Mouse (Mus musculus) embryo, embryonic 10 days (tissue): ENCODE measurements around the gene Gm11639.

Source experiments
- DNase-seq: peaks from one replicate; pipeline ENCODE4 v3.0.0-alpha.2; 2015; ENCODE audit warnings: low spot score

The Gm11639 gene

DNA sequence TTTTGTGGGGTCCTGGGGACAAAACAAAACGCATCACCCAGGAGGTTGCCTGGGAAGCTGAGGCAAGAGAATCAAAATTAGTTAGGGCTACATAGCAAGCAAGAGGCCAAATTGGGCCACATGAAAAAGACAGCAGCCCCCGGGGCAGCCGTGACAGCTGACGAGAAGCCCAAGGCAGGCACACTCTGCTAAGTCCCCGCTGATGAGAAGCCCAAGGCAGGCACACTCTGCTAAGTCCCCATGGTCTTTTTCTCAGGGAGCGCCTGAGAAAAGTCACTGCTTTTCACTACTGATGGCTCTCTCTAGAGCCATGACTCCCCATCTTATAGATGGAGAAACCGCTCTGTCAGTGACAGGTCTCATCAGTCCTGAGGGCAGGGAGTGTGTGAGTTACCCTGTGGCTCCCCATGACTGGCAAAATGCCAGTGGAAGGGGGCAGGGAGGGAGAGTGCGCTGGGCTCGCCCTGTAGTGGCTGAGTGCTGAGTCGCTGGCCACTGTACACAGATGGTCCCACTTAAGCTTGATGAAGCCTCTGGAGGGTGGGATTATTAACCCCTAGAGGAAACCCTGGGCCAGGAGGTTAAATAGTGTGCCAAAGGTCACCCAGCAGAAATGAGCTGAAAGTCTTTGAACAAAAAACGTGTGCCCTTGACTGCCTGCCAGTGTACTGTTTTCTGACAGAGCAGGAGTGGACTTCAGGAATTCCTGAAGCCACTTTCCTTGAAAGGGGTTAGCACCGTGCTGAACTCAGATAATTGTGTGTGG, 467.7 kb downstream of the Gm11639 start:
- DNase-seq, result peak; percentile 79

DNA sequence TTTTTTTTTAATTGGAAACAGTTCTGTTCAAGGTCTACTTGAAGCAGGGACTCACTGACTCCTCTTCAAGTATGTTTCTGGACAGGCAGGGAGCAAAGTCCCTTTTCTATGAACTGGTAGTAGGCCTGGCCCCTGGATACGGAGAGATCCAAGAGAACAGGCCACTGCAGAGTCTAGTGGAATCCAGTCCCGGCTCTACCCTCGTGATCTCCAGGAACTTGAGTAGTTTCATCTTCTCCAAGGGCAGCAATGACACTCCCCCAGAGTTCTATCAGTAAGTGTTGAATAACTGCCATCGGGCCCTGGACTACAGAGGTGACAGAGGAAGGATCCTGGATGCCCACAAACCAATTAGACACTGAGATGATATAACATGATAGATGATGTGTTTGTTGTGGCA, 470.4 kb downstream of the Gm11639 start:
- DNase-seq, result no peak

GRCm38 (mm10) chr11:105156748-105157267, 471.3 kb downstream of the Gm11639 start:
- DNase-seq, result no peak

- no peak for DNase-seq
These were observed 472.5 kb downstream of the Gm11639 start for GRCm38 (mm10) chr11:105158047-105158446.

DNA sequence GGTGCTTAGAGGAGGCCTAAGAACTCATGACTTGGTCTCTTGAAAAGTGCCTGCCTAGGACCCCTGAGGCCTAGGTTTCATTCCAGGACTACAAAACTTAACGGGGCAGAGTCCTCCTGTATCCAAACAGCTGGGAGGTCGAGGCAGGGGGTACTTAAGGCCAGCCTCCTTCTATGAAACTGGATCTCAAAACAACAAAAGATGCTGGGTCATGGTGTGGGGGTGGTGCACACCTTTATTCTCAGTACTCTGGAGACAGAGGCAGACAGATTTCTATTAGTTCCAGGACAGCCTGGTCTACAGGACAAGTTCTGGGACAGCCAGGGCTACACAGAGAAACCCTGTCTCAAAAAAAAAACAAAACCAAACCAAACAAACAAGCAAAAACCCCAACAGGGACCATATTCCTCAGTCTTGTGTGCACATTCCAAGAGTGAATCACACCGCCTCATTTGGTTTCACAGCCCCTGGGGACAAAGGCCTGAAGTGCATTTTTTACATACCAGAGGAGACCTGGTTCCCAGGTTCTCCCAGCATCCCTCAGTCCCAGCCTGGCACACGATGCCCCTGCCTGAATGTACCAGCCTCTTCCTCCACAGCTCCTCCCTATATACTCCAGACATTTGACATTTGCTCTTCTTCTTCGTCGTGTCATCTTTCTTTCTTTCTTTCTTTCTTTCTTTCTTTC, 474.3 kb downstream of the Gm11639 start:
- DNase-seq, result no peak

- no peak for DNase-seq
These were observed 475.9 kb downstream of the Gm11639 start for GRCm38 (mm10) chr11:105161411-105161810.

DNA sequence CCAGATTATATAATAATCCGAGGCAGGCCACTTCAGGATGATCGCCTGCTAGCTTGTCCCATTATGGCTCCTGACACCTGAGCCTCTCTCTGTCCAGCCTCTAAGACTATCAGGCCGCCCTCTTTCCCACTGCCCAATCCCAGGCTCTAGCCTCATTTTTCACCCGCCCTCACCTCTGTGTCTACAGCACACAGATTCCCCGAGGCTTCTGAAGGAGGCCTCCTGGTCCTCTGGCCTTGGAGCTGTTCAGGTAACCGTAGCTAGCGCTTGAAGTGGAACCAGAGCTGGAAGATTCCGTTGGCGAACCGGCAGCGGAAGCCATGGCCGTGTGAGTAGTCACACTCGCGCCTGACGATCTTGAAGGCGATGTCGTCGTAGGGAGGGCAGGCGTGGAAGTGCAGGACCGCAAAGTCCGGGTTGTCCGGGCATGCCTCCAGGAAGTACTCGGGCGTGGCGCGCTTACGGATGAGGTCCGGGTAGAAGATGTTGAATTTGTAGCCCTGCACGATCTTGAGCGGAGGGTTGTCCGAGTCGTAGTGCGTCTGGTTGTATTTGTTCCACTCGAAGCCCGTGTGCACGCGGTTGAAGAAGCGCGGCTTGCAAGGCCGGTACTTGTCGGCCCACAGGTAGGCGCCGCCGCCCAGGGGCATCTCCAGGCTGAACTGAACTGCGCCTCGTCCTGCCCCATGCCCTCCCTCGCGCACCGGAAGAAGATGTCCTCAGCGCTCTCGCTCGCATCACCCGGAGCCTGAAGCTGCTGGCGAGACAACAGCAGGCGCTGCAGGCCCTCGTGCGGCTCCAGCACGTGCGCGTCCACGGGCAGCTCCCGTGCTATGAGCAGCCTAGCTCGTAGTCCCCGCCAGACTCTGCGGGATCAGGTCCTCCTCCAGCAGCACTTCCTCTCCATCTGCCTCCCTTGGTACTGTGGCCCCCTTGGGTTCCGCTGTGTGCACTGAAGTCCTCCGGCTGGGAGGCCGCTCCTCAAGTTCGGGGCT, 479.3 kb downstream of the Gm11639 start:
- DNase-seq, result no peak

DNA sequence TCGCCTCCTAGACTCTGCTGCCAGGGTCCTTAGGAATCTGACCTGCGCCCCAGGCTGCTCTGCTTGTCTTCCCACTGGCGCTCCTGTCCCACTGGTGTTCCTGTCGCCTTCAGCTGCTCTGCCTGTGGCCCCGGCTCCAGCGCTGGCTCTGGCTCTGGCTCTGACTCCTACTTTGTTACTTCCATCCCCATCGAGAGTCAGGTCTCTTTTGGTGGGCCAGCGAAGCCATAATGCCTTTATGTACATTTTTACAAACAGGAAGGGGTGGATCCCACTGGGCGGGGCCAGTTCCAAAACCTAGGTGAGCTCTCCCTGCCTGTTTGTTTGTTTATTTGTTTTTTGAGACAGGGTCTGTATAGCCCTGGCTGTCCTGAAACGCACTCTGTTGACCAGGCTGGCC, 481.3 kb downstream of the Gm11639 start:
- no peak for DNase-seq
